Mouse (Mus musculus): ENCODE results near the gene Skap2. TPM values are rescaled to one million over a fixed set of nuclear protein-coding genes. Genes with fewer than 3 reads are reported as not detected.
A peak's percentile ranks its signal among the peaks of the same experiment; 100 is the strongest.

Gene Skap2
- polyA plus RNA-seq, 1 experiment from 2014 or later = 30.9 TPM

DNA sequence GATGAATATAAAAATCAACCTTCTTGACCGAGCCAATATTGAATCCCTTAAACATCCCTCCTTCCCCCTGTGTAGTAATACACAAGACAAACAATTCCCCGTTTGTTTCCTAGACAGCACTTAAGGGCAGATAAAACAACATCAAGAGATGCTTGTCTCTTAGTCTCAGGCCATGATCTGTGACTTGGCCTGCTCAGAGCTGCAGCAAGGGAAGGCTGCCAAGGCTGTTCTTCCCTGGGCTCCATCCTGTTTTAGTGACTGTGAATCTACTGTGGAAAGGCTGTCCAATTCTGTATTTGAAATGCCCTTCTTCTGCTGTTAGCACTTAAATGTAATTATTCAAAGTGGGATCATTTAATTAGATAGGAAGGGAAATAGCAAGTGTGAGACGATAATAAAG, 159.1 kb downstream of the Skap2 start:
- H3K9me3 ChIP-seq (ENCODE audit: control insufficient read depth, low read length) = no peaks in the 10 kb centered on the region
- no peak overlapping the region for H3K9ac ChIP-seq (ENCODE audit: low read depth, low read length)
- H3K27ac ChIP-seq (ENCODE audit: low read depth, low read length) = no peak overlapping the region
- no peak overlapping the region for H3K4me2 ChIP-seq (replicated peaks; ENCODE audit: low read depth, low read length)
- no peak for DNase-seq (ENCODE audit: low spot score)
- 70% methylated on average over 3 of the region's 3 CpGs for WGBS
- H3K27me3 ChIP-seq (ENCODE audit: control insufficient read depth, insufficient read depth, low read length) = no peaks in the 10 kb centered on the region
- peaks cover 4% of the 10 kb centered on the region; the same call in 1 of the 2 replicates for H3K4me1 ChIP-seq (replicated peaks; ENCODE audit: control insufficient read depth, insufficient read depth, low read length)
- no peak overlapping the region for H3K4me3 ChIP-seq (ENCODE audit: low read depth, low read length)
- ATAC-seq (ENCODE audit: low FRiP score) = no peak
- no peaks in the 10 kb centered on the region for H3K36me3 ChIP-seq (ENCODE audit: control insufficient read depth, insufficient read depth, low read length)

DNA sequence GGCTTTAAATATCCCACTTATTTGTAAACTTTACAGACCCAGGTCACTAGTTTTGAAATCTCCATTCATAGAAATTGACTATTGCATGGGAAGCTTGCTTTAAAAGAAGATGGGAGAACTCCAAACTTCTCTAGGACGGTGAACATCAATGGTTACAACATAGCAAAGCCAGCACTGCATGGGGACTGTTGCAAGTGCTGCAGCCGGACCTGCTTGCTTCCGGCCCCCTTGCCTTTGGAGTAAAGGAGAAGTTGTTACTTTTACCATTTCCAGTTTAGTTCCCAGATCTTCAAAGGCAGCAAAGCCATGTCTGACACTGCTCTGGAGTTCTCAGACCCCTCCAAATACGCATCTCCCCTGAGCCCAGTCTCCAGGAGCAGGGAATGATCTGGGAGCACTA, 159.7 kb downstream of the Skap2 start:
- Histone ChIP-seq H3K27ac (ENCODE audit: low read depth, low read length) (no peak overlapping the region), H3K9ac (ENCODE audit: low read depth, low read length) (no peak overlapping the region), H3K9me3 (ENCODE audit: control insufficient read depth, low read length) (no peaks in the 10 kb centered on the region), H3K36me3 (ENCODE audit: control insufficient read depth, insufficient read depth, low read length) (no peaks in the 10 kb centered on the region), H3K4me2 (replicated peaks; ENCODE audit: low read depth, low read length) (no peak overlapping the region), H3K4me3 (ENCODE audit: low read depth, low read length) (no peak overlapping the region), H3K27me3 (ENCODE audit: control insufficient read depth, insufficient read depth, low read length) (no peaks in the 10 kb centered on the region), H3K4me1 (replicated peaks; ENCODE audit: control insufficient read depth, insufficient read depth, low read length) (peaks cover 4% of the 10 kb centered on the region; the same call in 1 of the 2 replicates)
- ATAC-seq (ENCODE audit: low FRiP score) (no peak), DNase-seq (ENCODE audit: low spot score) (no peak)
- 72% methylated on average over 4 of the region's 4 CpGs for WGBS

GRCm38 (mm10) chr6:51851544-51851943, 160.8 kb downstream of the Skap2 start:
- ATAC-seq (ENCODE audit: low FRiP score) (no peak), DNase-seq (ENCODE audit: low spot score) (no peak)
- no peaks in the 10 kb centered on the region for H3K9me3 ChIP-seq (ENCODE audit: control insufficient read depth, low read length)
- no peak overlapping the region for H3K27ac ChIP-seq (ENCODE audit: low read depth, low read length)
- no peak overlapping the region for H3K9ac ChIP-seq (ENCODE audit: low read depth, low read length)
- no peaks in the 10 kb centered on the region for H3K36me3 ChIP-seq (ENCODE audit: control insufficient read depth, insufficient read depth, low read length)
- H3K27me3 ChIP-seq (ENCODE audit: control insufficient read depth, insufficient read depth, low read length) = no peaks in the 10 kb centered on the region
- H3K4me3 ChIP-seq (ENCODE audit: low read depth, low read length) = no peak overlapping the region
- H3K4me2 ChIP-seq (replicated peaks; ENCODE audit: low read depth, low read length) = no peak overlapping the region
- peaks cover 7% of the 10 kb centered on the region; the same call in 1 of the 2 replicates for H3K4me1 ChIP-seq (replicated peaks; ENCODE audit: control insufficient read depth, insufficient read depth, low read length)
- 48% methylated on average over 7 of the region's 7 CpGs for WGBS

DNA sequence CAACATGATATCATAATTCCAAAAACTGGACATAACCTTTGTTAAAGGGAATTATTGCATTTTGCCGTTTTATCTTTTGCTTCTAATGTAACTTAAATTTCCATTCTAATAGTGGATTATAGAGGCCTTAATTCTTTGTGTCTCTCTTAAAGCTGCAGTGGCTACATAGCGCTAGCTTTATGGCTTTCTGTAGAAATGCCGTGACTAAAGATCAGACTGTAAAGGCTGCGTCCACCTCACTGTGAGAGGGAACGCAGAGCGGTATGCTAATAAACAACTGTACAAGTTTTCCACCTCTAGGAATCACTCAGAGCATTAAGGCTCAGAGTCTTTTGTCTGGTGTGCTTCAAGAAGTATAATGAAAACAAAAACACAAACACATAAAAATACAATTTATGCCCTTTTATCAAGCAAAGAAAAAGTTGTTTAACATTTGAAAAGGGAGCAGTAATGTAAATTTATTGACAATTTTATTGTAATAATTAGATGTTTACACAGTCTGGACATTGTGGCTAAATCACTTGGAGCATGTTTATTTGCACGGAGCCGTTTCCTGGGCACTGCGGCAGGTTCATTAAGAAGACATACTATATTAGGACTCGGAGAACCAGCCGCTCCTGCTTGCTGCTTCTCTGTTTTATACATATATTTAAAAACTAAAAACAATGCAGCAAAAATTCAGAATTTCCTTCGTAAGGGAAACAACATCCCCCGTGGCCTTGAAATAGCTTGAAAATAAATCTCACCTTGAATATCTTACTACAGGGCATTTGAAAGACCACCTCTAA, 162.1 kb downstream of the Skap2 start:
- ATAC-seq (ENCODE audit: low FRiP score) (0 out of 2 replicates have a peak, but pooled peaks have one; percentile 33), DNase-seq (ENCODE audit: low spot score) (no peak)
- Histone ChIP-seq H3K36me3 (ENCODE audit: control insufficient read depth, insufficient read depth, low read length) (no peaks in the 10 kb centered on the region), H3K4me2 (replicated peaks; ENCODE audit: low read depth, low read length) (no peak overlapping the region), H3K9ac (ENCODE audit: low read depth, low read length) (no peak overlapping the region), H3K4me1 (replicated peaks; ENCODE audit: control insufficient read depth, insufficient read depth, low read length) (peaks cover 7% of the 10 kb centered on the region; the same call in 1 of the 2 replicates), H3K4me3 (ENCODE audit: low read depth, low read length) (no peak overlapping the region), H3K27me3 (ENCODE audit: control insufficient read depth, insufficient read depth, low read length) (no peaks in the 10 kb centered on the region), H3K27ac (ENCODE audit: low read depth, low read length) (peak overlapping the region; percentile 83), H3K9me3 (ENCODE audit: control insufficient read depth, low read length) (no peaks in the 10 kb centered on the region)
- WGBS = 59% methylated on average over 13 of the region's 13 CpGs

DNA sequence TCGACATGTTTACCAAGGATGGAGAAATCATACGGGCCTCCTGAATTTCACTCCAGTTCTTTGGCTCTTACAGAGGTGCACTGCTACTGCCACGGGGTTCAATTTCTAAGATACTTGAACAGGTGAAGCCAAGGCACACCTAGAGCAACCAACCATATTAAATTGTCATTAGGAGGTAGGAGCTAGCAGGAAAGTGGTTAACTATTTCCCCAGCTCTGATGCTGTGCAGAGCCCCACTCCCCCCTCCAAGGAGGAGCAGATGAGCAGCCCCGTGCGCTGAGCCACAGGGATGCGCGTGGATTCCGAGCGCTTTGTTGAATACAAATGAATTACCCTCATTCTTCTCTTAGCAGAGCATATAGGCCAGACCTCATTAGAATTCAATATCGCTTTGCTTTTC, 162.8 kb downstream of the Skap2 start:
- WGBS = 20% methylated on average over 10 of the region's 10 CpGs
- DNase-seq (ENCODE audit: low spot score) (peak; percentile 61), ATAC-seq (ENCODE audit: low FRiP score) (peak; percentile 78)
- H3K36me3 ChIP-seq (ENCODE audit: control insufficient read depth, insufficient read depth, low read length) = no peaks in the 10 kb centered on the region
- H3K4me3 ChIP-seq (ENCODE audit: low read depth, low read length) = no peak overlapping the region
- no peak overlapping the region for H3K9ac ChIP-seq (ENCODE audit: low read depth, low read length)
- H3K4me1 ChIP-seq (replicated peaks; ENCODE audit: control insufficient read depth, insufficient read depth, low read length) = peaks cover 7% of the 10 kb centered on the region; the same call in 1 of the 2 replicates
- peak overlapping the region; percentile 83 for H3K27ac ChIP-seq (ENCODE audit: low read depth, low read length)
- no peaks in the 10 kb centered on the region for H3K27me3 ChIP-seq (ENCODE audit: control insufficient read depth, insufficient read depth, low read length)
- no peaks in the 10 kb centered on the region for H3K9me3 ChIP-seq (ENCODE audit: control insufficient read depth, low read length)
- H3K4me2 ChIP-seq (replicated peaks; ENCODE audit: low read depth, low read length) = 0 out of 2 replicates have a peak overlapping the region, but pooled peaks have one; percentile 19

GRCm38 (mm10) chr6:51844106-51844505, 168.2 kb downstream of the Skap2 start:
- no peak overlapping the region for H3K9ac ChIP-seq (ENCODE audit: low read depth, low read length)
- no peak for ATAC-seq (ENCODE audit: low FRiP score)
- 56% methylated on average over 11 of the region's 11 CpGs for WGBS

DNA sequence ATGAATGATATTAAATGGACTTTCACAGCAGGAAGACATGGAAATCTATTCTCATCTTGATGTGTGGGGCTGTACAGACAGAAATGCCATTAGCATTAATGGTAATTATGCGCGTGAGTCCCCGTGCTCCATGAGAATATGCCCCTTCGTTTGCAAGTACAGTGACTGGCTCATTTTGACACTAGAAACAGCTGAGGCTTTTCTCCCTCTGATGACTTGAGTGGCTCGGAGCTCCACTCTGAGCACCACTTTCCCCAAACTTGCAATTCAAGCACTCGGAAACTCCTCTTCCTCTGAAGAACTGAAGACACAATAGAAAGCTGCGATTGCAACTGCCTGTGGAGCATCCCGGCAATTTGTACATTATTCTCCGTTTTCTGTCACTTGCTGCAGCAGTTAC, 169.3 kb downstream of the Skap2 start:
- no peak for ATAC-seq (ENCODE audit: low FRiP score)
- 78% methylated on average over 9 of the region's 9 CpGs for WGBS

More at GRCm38 (mm10) chr6:51844106-51844505, 168.2 kb downstream of the Skap2 start:
- Histone ChIP-seq H3K4me2 (replicated peaks; ENCODE audit: low read depth, low read length) (no peak overlapping the region), H3K9me3 (ENCODE audit: control insufficient read depth, low read length) (no peaks in the 10 kb centered on the region), H3K4me1 (replicated peaks; ENCODE audit: control insufficient read depth, insufficient read depth, low read length) (0 out of 2 replicates have a peak, but pooled peaks cover 5% of the 10 kb centered on the region), H3K4me3 (ENCODE audit: low read depth, low read length) (no peak overlapping the region), H3K36me3 (ENCODE audit: control insufficient read depth, insufficient read depth, low read length) (no peaks in the 10 kb centered on the region), H3K27me3 (ENCODE audit: control insufficient read depth, insufficient read depth, low read length) (no peaks in the 10 kb centered on the region), H3K27ac (ENCODE audit: low read depth, low read length) (peak overlapping the region; percentile 5; the same call in 1 of the 2 replicates)
- no peak for DNase-seq (ENCODE audit: low spot score)

GRCm38 (mm10) chr6:51838177-51838576, 174.2 kb downstream of the Skap2 start:
- no peaks in the 10 kb centered on the region for H3K4me1 ChIP-seq (replicated peaks; ENCODE audit: control insufficient read depth, insufficient read depth, low read length)
- WGBS = 84% methylated on average over 3 of the region's 3 CpGs
- ATAC-seq (ENCODE audit: low FRiP score) = no peak
- H3K9me3 ChIP-seq (ENCODE audit: control insufficient read depth, low read length) = no peaks in the 10 kb centered on the region
- no peak overlapping the region for H3K9ac ChIP-seq (ENCODE audit: low read depth, low read length)
- H3K36me3 ChIP-seq (ENCODE audit: control insufficient read depth, insufficient read depth, low read length) = no peaks in the 10 kb centered on the region
- no peaks in the 10 kb centered on the region for H3K27me3 ChIP-seq (ENCODE audit: control insufficient read depth, insufficient read depth, low read length)
- no peak overlapping the region for H3K4me3 ChIP-seq (ENCODE audit: low read depth, low read length)
- no peak overlapping the region for H3K4me2 ChIP-seq (replicated peaks; ENCODE audit: low read depth, low read length)
- DNase-seq (ENCODE audit: low spot score) = no peak
- H3K27ac ChIP-seq (ENCODE audit: low read depth, low read length) = no peak overlapping the region

More for the DNA sequence above, 169.3 kb downstream of the Skap2 start:
- Histone ChIP-seq H3K4me3 (ENCODE audit: low read depth, low read length) (no peak overlapping the region), H3K9ac (ENCODE audit: low read depth, low read length) (no peak overlapping the region), H3K27ac (ENCODE audit: low read depth, low read length) (no peak overlapping the region), H3K4me1 (replicated peaks; ENCODE audit: control insufficient read depth, insufficient read depth, low read length) (0 out of 2 replicates have a peak, but pooled peaks cover 3% of the 10 kb centered on the region), H3K4me2 (replicated peaks; ENCODE audit: low read depth, low read length) (no peak overlapping the region), H3K36me3 (ENCODE audit: control insufficient read depth, insufficient read depth, low read length) (no peaks in the 10 kb centered on the region), H3K27me3 (ENCODE audit: control insufficient read depth, insufficient read depth, low read length) (no peaks in the 10 kb centered on the region), H3K9me3 (ENCODE audit: control insufficient read depth, low read length) (no peaks in the 10 kb centered on the region)
- DNase-seq (ENCODE audit: low spot score) = no peak

DNA sequence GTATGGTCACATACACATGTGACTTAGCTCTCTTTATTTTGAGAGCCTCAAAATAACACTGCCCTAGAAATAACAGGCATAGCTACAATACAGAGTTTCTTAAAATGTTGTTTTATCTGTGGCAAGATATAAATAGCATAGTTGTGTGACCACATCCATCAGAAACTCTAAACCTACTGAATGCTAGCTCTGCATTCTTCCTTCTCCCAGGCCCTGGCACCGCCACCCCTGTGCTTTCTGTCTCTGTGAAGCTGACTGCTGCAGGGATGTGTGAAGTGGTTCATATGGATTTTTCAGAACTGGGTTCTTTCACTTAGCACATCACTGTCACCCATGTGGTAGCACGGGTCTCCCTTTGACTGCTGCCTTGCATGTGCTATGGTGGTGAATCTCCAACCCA, 179.0 kb downstream of the Skap2 start:
- no peak overlapping the region for H3K27ac ChIP-seq (ENCODE audit: low read depth, low read length)
- H3K4me3 ChIP-seq (ENCODE audit: low read depth, low read length) = no peak overlapping the region
- H3K4me2 ChIP-seq (replicated peaks; ENCODE audit: low read depth, low read length) = no peak overlapping the region
- no peak for ATAC-seq (ENCODE audit: low FRiP score)
- H3K9ac ChIP-seq (ENCODE audit: low read depth, low read length) = no peak overlapping the region
- no peaks in the 10 kb centered on the region for H3K9me3 ChIP-seq (ENCODE audit: control insufficient read depth, low read length)
- no peaks in the 10 kb centered on the region for H3K4me1 ChIP-seq (replicated peaks; ENCODE audit: control insufficient read depth, insufficient read depth, low read length)
- no peaks in the 10 kb centered on the region for H3K36me3 ChIP-seq (ENCODE audit: control insufficient read depth, insufficient read depth, low read length)
- H3K27me3 ChIP-seq (ENCODE audit: control insufficient read depth, insufficient read depth, low read length) = no peaks in the 10 kb centered on the region
- 81% methylated on average over 2 of the region's 2 CpGs for WGBS
- DNase-seq (ENCODE audit: low spot score) = no peak
